In genomic region chr12:31916691-31917090, GRCm38 (mm10) we compare ENCODE assay signal across 20 mouse cellular contexts. TPM values are rescaled to one million over a fixed set of nuclear protein-coding genes. Genes with fewer than 3 reads are reported as not detected.
A peak's percentile ranks its signal among the peaks of the same experiment; 100 is the strongest.
DNase-seq lines count a peak whose midpoint lies in the region; ATAC-seq and TF ChIP-seq lines count a peak whose summit lies in the region.
"Had no signal": no experiment of that assay in that cellular context is flagged by ENCODE, and none has a peak within 500 bp of the region (broad histone marks: within the 10 kb centered on the region; RNA-seq: fewer than 3 reads in every experiment).

No protein-coding gene starts in this region.

- no peaks in the 10 kb centered on the region for H3K27me3 ChIP-seq in heart, embryonic 10.5 days (ENCODE audit: insufficient read depth, poor library complexity, severe bottlenecking)
- H3K27me3 ChIP-seq in heart, embryonic 13.5 days (replicated peaks), result no peaks in the 10 kb centered on the region
- no peaks in the 10 kb centered on the region for H3K27me3 ChIP-seq in heart, embryonic 14.5 days (ENCODE audit: control insufficient read depth, insufficient read depth, low read length)
- no peaks in the 10 kb centered on the region for H3K27me3 ChIP-seq in heart, postnatal 0 days (ENCODE audit: control insufficient read depth, insufficient read depth, low read length)
- H3K27me3 ChIP-seq in intestine, embryonic 16.5 days (replicated peaks; ENCODE audit: control insufficient read depth, insufficient read depth, low read length), result no peaks in the 10 kb centered on the region
- H3K27me3 ChIP-seq: hindbrain, embryonic 15.5 days; limb, embryonic 15.5 days; liver, embryonic 15.5 days had no signal

- no peak overlapping the region for H3K9ac ChIP-seq in heart, embryonic 13.5 days
- H3K9ac ChIP-seq in heart, embryonic 14.5 days (ENCODE audit: low read length), result no peak overlapping the region
- H3K9ac ChIP-seq in heart, postnatal 0 days (replicated peaks; ENCODE audit: low read depth, low read length), result no peak overlapping the region
- no peak overlapping the region for H3K9ac ChIP-seq in intestine, embryonic 16.5 days (ENCODE audit: low read depth, low read length)
- H3K9ac ChIP-seq: forebrain, postnatal 0 days; hindbrain, embryonic 15.5 days; limb, embryonic 15.5 days; liver, embryonic 15.5 days; lung, embryonic 14.5 days had no signal

- no peaks in the 10 kb centered on the region for H3K9me3 ChIP-seq in heart, embryonic 10.5 days
- H3K9me3 ChIP-seq in heart, embryonic 13.5 days, result no peaks in the 10 kb centered on the region
- no peaks in the 10 kb centered on the region for H3K9me3 ChIP-seq in heart, embryonic 14.5 days (ENCODE audit: control insufficient read depth, low read length)
- H3K9me3 ChIP-seq in heart, postnatal 0 days (replicated peaks; ENCODE audit: control insufficient read depth, low read length), result no peaks in the 10 kb centered on the region
- no peaks in the 10 kb centered on the region for H3K9me3 ChIP-seq in intestine, embryonic 16.5 days (ENCODE audit: control insufficient read depth, low read length)
- H3K9me3 ChIP-seq: hindbrain, embryonic 10.5 days; hindbrain, embryonic 15.5 days; limb, embryonic 10.5 days; limb, embryonic 15.5 days; liver, embryonic 15.5 days had no signal

- no peak overlapping the region for H3K4me3 ChIP-seq in heart, embryonic 10.5 days
- no peak overlapping the region for H3K4me3 ChIP-seq in heart, embryonic 13.5 days
- H3K4me3 ChIP-seq in heart, embryonic 14.5 days (ENCODE audit: control insufficient read depth in 1 of 2, insufficient read depth in 1 of 2, low read depth in 1 of 2, low read length in 2 of 2), result no peak overlapping the region
- H3K4me3 ChIP-seq in heart, postnatal 0 days (ENCODE audit: low read depth, low read length), result no peak overlapping the region
- H3K4me3 ChIP-seq in intestine, embryonic 16.5 days (ENCODE audit: low read length), result no peak overlapping the region
- H3K4me3 ChIP-seq: erythroblast, embryonic 14.5 days; hindbrain, embryonic 10.5 days; hindbrain, embryonic 15.5 days; limb, embryonic 10.5 days; limb, embryonic 15.5 days; liver, embryonic 15.5 days had no signal

- no peak overlapping the region for H3K4me2 ChIP-seq in heart, embryonic 13.5 days
- no peak overlapping the region for H3K4me2 ChIP-seq in heart, embryonic 14.5 days (ENCODE audit: low read length)
- no peak overlapping the region for H3K4me2 ChIP-seq in heart, postnatal 0 days (ENCODE audit: low read depth, low read length)
- H3K4me2 ChIP-seq in intestine, embryonic 16.5 days (ENCODE audit: low read depth, low read length), result no peak overlapping the region
- H3K4me2 ChIP-seq: hindbrain, embryonic 15.5 days; limb, embryonic 15.5 days; liver, embryonic 15.5 days; lung, embryonic 14.5 days had no signal

- DNase-seq in heart, adult 11 months, result peak; percentile 93
- no peak for DNase-seq in heart, embryonic 10.5 days (ENCODE audit: low spot score)
- DNase-seq in heart, postnatal 14 days, result no peak
- no peak for DNase-seq in heart, postnatal 0 days (ENCODE audit: low spot score)
- DNase-seq: forebrain, postnatal 0 days; layer of hippocampus, postnatal 36 days; right cerebral cortex, adult 18-20 months; spleen, adult 18-20 months; thymus, postnatal 14 days had no signal

- TF ChIP-seq CTCF in heart, postnatal 0 days (IDR thresholded peaks at IDR 0.05; ENCODE audit: low read depth), result no peak

- intact Hi-C loops in heart, postnatal 14 days (cut with DNase I), result loop anchor here (5.0 kb wide), 1 partner anchor 69 kb away; no protein-coding TSS in a partner anchor

- 91% methylated on average over 5 of the region's 5 CpGs for WGBS in heart, embryonic 10.5 days
- 83% methylated on average over 5 of the region's 5 CpGs for WGBS in heart, embryonic 13.5 days
- 86% methylated on average over 5 of the region's 5 CpGs for WGBS in heart, embryonic 14.5 days
- WGBS in heart, postnatal 0 days, result 80% methylated on average over 5 of the region's 5 CpGs
- 92% methylated on average over 5 of the region's 5 CpGs for WGBS in intestine, embryonic 16.5 days

- H3K4me1 ChIP-seq in heart, embryonic 10.5 days, result peaks cover 21% of the 10 kb centered on the region
- H3K4me1 ChIP-seq in heart, embryonic 13.5 days, result peaks cover 22% of the 10 kb centered on the region
- peaks cover 9 to 16% of the 10 kb centered on the region in 2 experiments for H3K4me1 ChIP-seq in heart, embryonic 14.5 days (ENCODE audit: control insufficient read depth in 2 of 2, insufficient read depth in 2 of 2, low read length in 2 of 2)
- H3K4me1 ChIP-seq in heart, postnatal 0 days (ENCODE audit: control insufficient read depth, insufficient read depth), result peaks cover 6% of the 10 kb centered on the region; the same call in 1 of the 2 replicates
- H3K4me1 ChIP-seq in intestine, embryonic 16.5 days (ENCODE audit: control insufficient read depth, insufficient read depth, low read length), result no peaks in the 10 kb centered on the region
- H3K4me1 ChIP-seq: hindbrain, embryonic 10.5 days; hindbrain, embryonic 15.5 days; limb, embryonic 10.5 days; limb, embryonic 15.5 days had no signal

- H3K36me3 ChIP-seq in heart, embryonic 10.5 days, result peaks cover 17% of the 10 kb centered on the region; the same call in 1 of the 2 replicates
- peaks cover 29% of the 10 kb centered on the region for H3K36me3 ChIP-seq in heart, embryonic 13.5 days
- H3K36me3 ChIP-seq in heart, embryonic 14.5 days (ENCODE audit: control insufficient read depth, insufficient read depth, low read length), result peaks cover 26% of the 10 kb centered on the region; the same call in 1 of the 2 replicates
- no peaks in the 10 kb centered on the region; the same call in 1 of the 2 replicates for H3K36me3 ChIP-seq in heart, postnatal 0 days (replicated peaks; ENCODE audit: control insufficient read depth, insufficient read depth, low read length)
- H3K36me3 ChIP-seq in intestine, embryonic 16.5 days (ENCODE audit: control insufficient read depth, insufficient read depth, low read length), result no peaks in the 10 kb centered on the region; the same call in 1 of the 2 replicates
- H3K36me3 ChIP-seq: hindbrain, embryonic 15.5 days had no signal

- ATAC-seq in heart, embryonic 13.5 days (ENCODE audit: extremely low read depth, insufficient number of reproducible peaks, low FRiP score, low TSS enrichment), result no peak
- ATAC-seq in heart, embryonic 14.5 days (ENCODE audit: insufficient number of reproducible peaks, insufficient read depth, low FRiP score, low read depth), result no peak
- ATAC-seq in heart, postnatal 0 days (ENCODE audit: insufficient read depth, low read depth), result peak; percentile 18; the same call in 1 of the 2 replicates
- no peak for ATAC-seq in intestine, embryonic 16.5 days
- ATAC-seq: CD4-positive, CD25-positive, alpha-beta regulatory T cell, adult 4 months had no signal

- no peak overlapping the region for H3K27ac ChIP-seq in heart, embryonic 10.5 days
- H3K27ac ChIP-seq in heart, embryonic 13.5 days (replicated peaks), result peak overlapping the region; percentile 78
- H3K27ac ChIP-seq in heart, embryonic 14.5 days (replicated peaks in 1 of 2; ENCODE audit: control insufficient read depth in 1 of 2, insufficient read depth in 1 of 2, low read depth in 2 of 2, low read length in 2 of 2), result peak overlapping the region; percentile 77 to 85
- peak overlapping the region; percentile 91 for H3K27ac ChIP-seq in heart, postnatal 0 days (ENCODE audit: low read depth)
- H3K27ac ChIP-seq in intestine, embryonic 16.5 days (ENCODE audit: low read length), result no peak overlapping the region
- H3K27ac ChIP-seq: hindbrain, embryonic 10.5 days; hindbrain, embryonic 15.5 days; limb, embryonic 10.5 days; limb, embryonic 15.5 days; liver, embryonic 15.5 days had no signal

- TF ChIP-seq EP300 in heart, postnatal 0 days (IDR thresholded peaks at IDR 0.05; ENCODE audit: low read depth), result no peak

RNA-seq across cellular contexts. Expression of gene Hbp1, which starts 33.6 kb away (rescaled TPM):
- polyA plus RNA-seq in heart, embryonic 10.5 days (2016; fragmentation: Nextera tagmentation; extraction: Ambion mirVana), result 84.4 and 84.7 TPM in 2 replicates
- polyA plus RNA-seq in heart, embryonic 13.5 days (2015; fragmentation: Nextera tagmentation; extraction: Ambion mirVana), result 89.2 and 95.3 TPM in 2 replicates
- total RNA-seq in heart, postnatal 14 days (2021), result 10 to 100 TPM; 83.7 to 87.2 TPM
- polyA plus RNA-seq in heart, embryonic 14.5 days (2014; fragmentation: Nextera tagmentation; extraction: Ambion mirVana), result 119 and 138 TPM in 2 replicates
- 153 and 187 TPM in 2 replicates for total RNA-seq in heart, postnatal 0 days (2014; rRNA removed; ENCODE audit: low replicate concordance)
- polyA plus RNA-seq in heart, postnatal 0 days (2015; fragmentation: Nextera tagmentation; extraction: Ambion mirVana), result 97.9 and 127 TPM in 2 replicates
- polyA plus RNA-seq in intestine, embryonic 16.5 days (2015; fragmentation: Nextera tagmentation; extraction: Ambion mirVana), result 82.1 and 82.8 TPM in 2 replicates

Comparison
In these comparisons a context has a peak if more than half of its experiments do, and no peak if none do; other contexts are left out.
1. H3K27ac ChIP-seq: peak in heart, embryonic 13.5 days (single experiment), heart, embryonic 14.5 days (2 of 2) and heart, postnatal 0 days (single experiment); none in heart, embryonic 10.5 days (single experiment) and intestine, embryonic 16.5 days (single experiment).